Mouse (Mus musculus) lung, adult 10 weeks (tissue): ENCODE measurements around the gene Slc9a3r1. TPM values are rescaled to one million over a fixed set of nuclear protein-coding genes. Genes with fewer than 3 reads are reported as not detected.

Experiments
- polyA plus RNA-seq: library from polyadenylated mRNA; stranded (reverse); fragments of 350-450 nt; fragmentation: Illumina TruSeq; extraction: RNeasy Lipid Tissue Mini Kit (QIAGEN cat#74804); gene quantifications from one replicate; pipeline ENCODE4 v1.2.3, GENCODE M21; 2014; ENCODE audit warnings: low read depth, low replicate concordance; ENCODE audit not compliant: insufficient read depth

Slc9a3r1 gene
- 44.9 TPM for polyA plus RNA-seq

GRCm38 (mm10) chr11:115162832-115163480, at the start of gene Slc9a3r1:
TSS of gene Slc9a3r1 (plus strand) at chr11:115163341.

GRCm38 (mm10) chr11:115133800-115134199, 29.3 kb upstream of the Slc9a3r1 start, which contains the start of gene Cd300lf:
TSS of gene Cd300lf (minus strand) at chr11:115133992.

GRCm38 (mm10) chr11:115187224-115187639, 24.1 kb downstream of the Slc9a3r1 start, which contains the start of gene Tmem104:
TSS of gene Tmem104 (plus strand) at chr11:115187487.

GRCm38 (mm10) chr11:115187693-115188092, 24.6 kb downstream of the Slc9a3r1 start, which contains the start of gene Nat9:
TSS of gene Nat9 (minus strand) at chr11:115187859.

Other genes with a start within 250 kb of the Slc9a3r1 start
- gene Cd300lb, start 229.0 kb upstream of the Slc9a3r1 start, polyA plus RNA-seq = 3.8 TPM
- 1.2 TPM for gene Cd300c, start 194.2 kb upstream of the Slc9a3r1 start, polyA plus RNA-seq
- 4.7 TPM for gene Cd300ld, start 173.4 kb upstream of the Slc9a3r1 start, polyA plus RNA-seq
- gene Cd300c2, start 161.5 kb upstream of the Slc9a3r1 start, polyA plus RNA-seq = 24.2 TPM
- not detected for gene Cd300ld2, start 147.1 kb upstream of the Slc9a3r1 start, polyA plus RNA-seq
- not detected for gene Cd300ld4, start 136.3 kb upstream of the Slc9a3r1 start, polyA plus RNA-seq
- gene Cd300ld5, start 125.6 kb upstream of the Slc9a3r1 start, polyA plus RNA-seq = 0.79 TPM
- 2.4 TPM for gene Cd300ld3, start 114.9 kb upstream of the Slc9a3r1 start, polyA plus RNA-seq
- gene Cd300e, start 101.2 kb upstream of the Slc9a3r1 start, polyA plus RNA-seq = 1.3 TPM
- gene Rab37, start 71.9 kb upstream of the Slc9a3r1 start, polyA plus RNA-seq = 1.1 TPM
- 6.7 TPM for gene Cd300lf, start 29.3 kb upstream of the Slc9a3r1 start, polyA plus RNA-seq
- 4.0 TPM for gene Tmem104, start 24.1 kb downstream of the Slc9a3r1 start, polyA plus RNA-seq
- 33.1 TPM for gene Nat9, start 24.5 kb downstream of the Slc9a3r1 start, polyA plus RNA-seq
- 0.39 TPM for gene Grin2c, start 103.9 kb downstream of the Slc9a3r1 start, polyA plus RNA-seq
- gene Fdxr, start 113.7 kb downstream of the Slc9a3r1 start, polyA plus RNA-seq = 6.9 TPM
- 0.99 TPM for gene Fads6, start 134.3 kb downstream of the Slc9a3r1 start, polyA plus RNA-seq
- not detected for gene Otop2, start 143.8 kb downstream of the Slc9a3r1 start, polyA plus RNA-seq
- gene Ush1g, start 158.7 kb downstream of the Slc9a3r1 start, polyA plus RNA-seq = not detected
- gene Otop3, start 171.4 kb downstream of the Slc9a3r1 start, polyA plus RNA-seq = not detected
- 11.8 TPM for gene Hid1, start 204.4 kb downstream of the Slc9a3r1 start, polyA plus RNA-seq
- gene Cdr2l, start 218.6 kb downstream of the Slc9a3r1 start, polyA plus RNA-seq = 7.4 TPM
- gene Mrpl58, start 240.4 kb downstream of the Slc9a3r1 start, polyA plus RNA-seq = 89.2 TPM